12 mouse cellular contexts compared by ENCODE assay signal in genomic region chr14:45453538-45454233, GRCm38 (mm10). TPM values are rescaled to one million over a fixed set of nuclear protein-coding genes. Genes with fewer than 3 reads are reported as not detected.
DNase-seq lines count a peak whose midpoint lies in the region; ATAC-seq and TF ChIP-seq lines count a peak whose summit lies in the region.
"Had no signal": no experiment of that assay in that cellular context is flagged by ENCODE, and none has a peak within 500 bp of the region (broad histone marks: within the 10 kb centered on the region; RNA-seq: fewer than 3 reads in every experiment).

No protein-coding gene starts in this region.

- no peaks in the 10 kb centered on the region for H3K27me3 ChIP-seq in heart, embryonic 11.5 days (ENCODE audit: control insufficient read depth, insufficient read depth, low read length)
- no peaks in the 10 kb centered on the region for H3K27me3 ChIP-seq in kidney, postnatal 0 days (ENCODE audit: insufficient read depth, low read length)
- H3K27me3 ChIP-seq: embryonic facial prominence, embryonic 12.5 days; limb, embryonic 15.5 days had no signal

- H3K4me1 ChIP-seq in heart, embryonic 11.5 days (ENCODE audit: control insufficient read depth, insufficient read depth, low read length): peaks cover 44% of the 10 kb centered on the region
- H3K4me1 ChIP-seq in brown adipose tissue, adult 24 weeks (ENCODE audit: control insufficient read depth, insufficient read depth, insufficient read length, low read length): peaks cover 32% of the 10 kb centered on the region
- peaks cover 33% of the 10 kb centered on the region for H3K4me1 ChIP-seq in kidney, postnatal 0 days (replicated peaks; ENCODE audit: insufficient read depth, low read length)

- ATAC-seq in heart, embryonic 11.5 days (replicated peaks; ENCODE audit: insufficient number of reproducible peaks, low FRiP score, low TSS enrichment): 0 out of 2 replicates have a peak, but pooled peaks have one; percentile 12
- ATAC-seq in kidney, postnatal 0 days (replicated peaks; ENCODE audit: low FRiP score, low read depth): no peak

- H3K9me3 ChIP-seq in heart, embryonic 11.5 days (replicated peaks; ENCODE audit: control insufficient read depth, low read length): no peaks in the 10 kb centered on the region
- no peaks in the 10 kb centered on the region for H3K9me3 ChIP-seq in kidney, postnatal 0 days (replicated peaks; ENCODE audit: low read length)
- H3K9me3 ChIP-seq: embryonic facial prominence, embryonic 12.5 days; limb, embryonic 15.5 days had no signal

- H3K36me3 ChIP-seq in heart, embryonic 11.5 days (ENCODE audit: control insufficient read depth, insufficient read depth, low read length): peaks cover 4% of the 10 kb centered on the region
- H3K36me3 ChIP-seq in kidney, postnatal 0 days (ENCODE audit: insufficient read depth, low read length): peaks cover 10% of the 10 kb centered on the region

- H3K4me2 ChIP-seq in heart, embryonic 11.5 days: no peak overlapping the region
- no peak overlapping the region for H3K4me2 ChIP-seq in kidney, postnatal 0 days (ENCODE audit: low read length)
- H3K4me2 ChIP-seq: embryonic facial prominence, embryonic 12.5 days; limb, embryonic 15.5 days had no signal

- no peak for DNase-seq in heart, postnatal 4 days
- DNase-seq in kidney, postnatal 0 days (ENCODE audit: low spot score): no peak
- DNase-seq in lung, postnatal 4 days: peak; percentile 59 to 84
- DNase-seq in right cerebral cortex, postnatal 36 days (ENCODE audit: low spot score in 2 of 2): no peak
- DNase-seq in thymus, postnatal 25 days: no peak
- no peak for DNase-seq in layer of hippocampus, adult 9-11 months
- DNase-seq: adrenal gland, postnatal 36 days; thymus, postnatal 4 days had no signal

- H3K4me3 ChIP-seq in heart, embryonic 11.5 days (ENCODE audit: low read depth, low read length): no peak overlapping the region
- no peak overlapping the region for H3K4me3 ChIP-seq in brown adipose tissue, adult 24 weeks (ENCODE audit: insufficient read depth, low read depth, low read length)
- H3K4me3 ChIP-seq in kidney, postnatal 0 days (replicated peaks; ENCODE audit: low read depth, low read length): no peak overlapping the region
- H3K4me3 ChIP-seq: embryonic facial prominence, embryonic 12.5 days; limb, embryonic 15.5 days had no signal

- peak overlapping the region; percentile 70 for H3K27ac ChIP-seq in heart, embryonic 11.5 days (ENCODE audit: low read depth, low read length)
- H3K27ac ChIP-seq in brown adipose tissue, adult 24 weeks (replicated peaks; ENCODE audit: low read depth, low read length): peak overlapping the region; percentile 61
- H3K27ac ChIP-seq in kidney, postnatal 0 days: peak overlapping the region; percentile 88
- H3K27ac ChIP-seq: embryonic facial prominence, embryonic 12.5 days; limb, embryonic 15.5 days had no signal

- 0 out of 2 replicates have a peak overlapping the region, but pooled peaks have one; percentile 39 for H3K9ac ChIP-seq in heart, embryonic 11.5 days (ENCODE audit: low read depth, low read length)
- H3K9ac ChIP-seq in kidney, postnatal 0 days (ENCODE audit: low read depth, low read length): 0 out of 2 replicates have a peak overlapping the region, but pooled peaks have one; percentile 5
- H3K9ac ChIP-seq: embryonic facial prominence, embryonic 12.5 days; limb, embryonic 15.5 days had no signal

- TF ChIP-seq CTCF in kidney, postnatal 0 days (IDR thresholded peaks at IDR 0.05; ENCODE audit: low read depth): no peak

- 55% methylated on average over 5 of the region's 5 CpGs for WGBS in heart, embryonic 11.5 days (ENCODE audit: insufficient replicate concordance)
- 40% methylated on average over 5 of the region's 5 CpGs for WGBS in kidney, postnatal 0 days

RNA-seq across cellular contexts. Expression of gene Gnpnat1, which starts 49.0 kb away (rescaled TPM):
- 36.8 and 38.0 TPM in 2 replicates for polyA plus RNA-seq in heart, embryonic 11.5 days (2014; fragmentation: Nextera tagmentation; extraction: Ambion mirVana)
- total RNA-seq in heart, postnatal 4 days (2021): 10 to 100 TPM; 11.3 to 15.5 TPM
- 31.2 and 39.1 TPM in 2 replicates for polyA plus RNA-seq in brown adipose tissue, adult 24 weeks (2012; ENCODE audit: insufficient read depth, insufficient read length, missing spikeins)
- 79.0 and 83.3 TPM in 2 replicates for polyA plus RNA-seq in kidney, postnatal 0 days (2015; fragmentation: Nextera tagmentation; extraction: Ambion mirVana)

Comparison
In these comparisons a context has a peak if more than half of its experiments do, and no peak if none do; other contexts are left out.
1. DNase-seq: peak in lung, postnatal 4 days (2 of 2); none in heart, postnatal 4 days (single experiment), kidney, postnatal 0 days (single experiment), right cerebral cortex, postnatal 36 days (0 of 2), thymus, postnatal 25 days (single experiment) and layer of hippocampus, adult 9-11 months (single experiment).
2. Peak in every context shown above with its lines, with median percentiles within 50 percentile points of each other: H3K27ac ChIP-seq.